Mouse (Mus musculus): ENCODE data around the gene Dhodh.
A peak's percentile ranks its signal among the peaks of the same experiment; 100 is the strongest.

Dhodh gene

GRCm38 (mm10) chr8:109584830-109585229, 23.6 kb downstream of the Dhodh start:
- no peak for DNase-seq

- no peak for DNase-seq
Measured at GRCm38 (mm10) chr8:109584293-109584692, 24.2 kb downstream of the Dhodh start.

DNA sequence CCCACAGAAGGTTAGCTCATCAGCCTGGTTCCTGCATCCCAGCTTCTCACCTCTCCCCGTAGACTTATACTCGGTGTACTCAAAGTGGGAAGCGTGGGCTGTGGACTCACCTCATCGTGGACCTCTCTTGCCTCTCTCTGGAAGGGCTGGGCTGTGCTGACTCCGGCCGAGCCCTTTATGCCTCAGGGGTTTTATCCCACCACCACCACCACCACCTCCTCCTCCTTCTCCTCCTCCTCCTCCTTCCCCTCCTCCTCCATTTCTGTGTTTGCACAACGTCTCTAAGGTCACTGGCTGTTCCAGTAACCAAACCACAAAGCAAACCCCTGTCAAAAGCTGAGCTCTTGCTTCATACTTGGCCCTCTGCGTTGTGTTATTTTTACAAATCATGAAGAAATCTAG, 29.6 kb downstream of the Dhodh start, which contains the start of gene Hp:
Gene Hp, minus strand, starts transcription at position 273 of the 402 bp plus-strand sequence.
- DNase-seq: no peak

GRCm38 (mm10) chr8:109576311-109576710, 32.2 kb downstream of the Dhodh start:
- DNase-seq: no peak

GRCm38 (mm10) chr8:109571139-109571538, 37.3 kb downstream of the Dhodh start:
- DNase-seq: no peak

DNA sequence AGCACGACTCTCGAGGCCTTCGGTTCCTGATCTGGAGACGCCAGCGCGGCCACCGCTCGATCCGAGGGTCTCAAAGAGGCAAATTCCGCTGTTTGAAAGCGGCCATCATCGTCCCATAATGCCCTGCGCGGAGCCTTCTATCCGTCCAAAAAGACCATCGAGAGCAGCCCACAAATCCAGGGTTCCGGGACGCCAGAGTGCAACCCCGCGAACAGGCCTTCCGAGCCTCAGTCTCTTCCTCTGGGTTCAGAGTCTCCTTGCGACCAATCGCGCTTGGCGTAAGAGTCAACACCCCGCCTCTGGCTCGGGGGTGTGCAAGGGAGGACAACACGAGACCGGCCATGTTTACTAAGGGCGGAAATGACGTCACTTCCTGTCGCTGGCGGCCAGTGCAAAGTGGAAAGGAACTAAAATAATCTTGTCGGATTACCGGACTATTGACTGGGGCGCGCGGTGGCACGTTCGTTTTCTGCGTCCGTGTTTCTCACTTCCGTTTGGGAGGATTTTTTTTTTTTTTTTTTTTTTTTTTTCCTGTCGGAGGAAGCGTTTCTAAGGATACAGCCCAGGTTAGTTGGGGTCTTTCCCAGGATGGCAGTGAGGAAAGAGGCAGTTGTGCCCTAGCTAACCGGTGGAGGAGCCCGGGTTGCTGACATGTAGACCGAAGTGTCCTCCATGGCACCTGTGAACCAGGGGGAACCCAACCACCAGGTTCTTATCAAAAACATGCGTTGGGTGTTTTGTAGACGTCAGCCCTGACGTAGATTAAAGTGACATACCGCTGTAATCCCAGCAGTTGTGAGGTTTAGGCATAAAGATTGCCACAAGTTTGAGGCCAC, 42.8 kb downstream of the Dhodh start, which contains the start of the genes Dhx38 and Txnl4b:
Gene Dhx38, minus strand, starts transcription at position 364 of the 836 bp plus-strand sequence.
Gene Txnl4b, plus strand, starts transcription at position 395 of the 836 bp plus-strand sequence.
- DNase-seq: peak; percentile 98

GRCm38 (mm10) chr8:109564766-109565165, 43.7 kb downstream of the Dhodh start:
- no peak for DNase-seq

- no peak for DNase-seq
Measured at GRCm38 (mm10) chr8:109563881-109564280, 44.6 kb downstream of the Dhodh start.

DNA sequence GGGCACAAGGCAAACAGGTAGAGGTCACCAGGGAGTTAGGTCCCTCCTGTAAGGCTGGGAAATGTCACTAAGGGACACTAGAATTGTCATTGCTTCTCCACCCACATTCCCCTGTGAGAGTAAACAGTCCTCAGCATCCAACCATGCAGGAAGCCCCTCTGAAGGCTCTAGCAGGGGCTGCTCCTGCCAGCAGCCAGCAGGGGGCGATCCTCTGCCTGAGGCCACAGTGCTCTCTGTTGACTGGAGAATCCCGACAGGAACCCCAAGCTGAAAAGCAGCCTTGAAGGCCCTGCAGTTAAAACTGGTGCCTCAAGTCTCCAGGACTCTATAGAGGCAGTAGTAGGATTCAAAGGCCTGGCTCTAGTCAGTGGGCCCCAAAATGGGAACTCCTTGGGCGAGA, 56.8 kb downstream of the Dhodh start:
- peak; percentile 37 for DNase-seq

DNA sequence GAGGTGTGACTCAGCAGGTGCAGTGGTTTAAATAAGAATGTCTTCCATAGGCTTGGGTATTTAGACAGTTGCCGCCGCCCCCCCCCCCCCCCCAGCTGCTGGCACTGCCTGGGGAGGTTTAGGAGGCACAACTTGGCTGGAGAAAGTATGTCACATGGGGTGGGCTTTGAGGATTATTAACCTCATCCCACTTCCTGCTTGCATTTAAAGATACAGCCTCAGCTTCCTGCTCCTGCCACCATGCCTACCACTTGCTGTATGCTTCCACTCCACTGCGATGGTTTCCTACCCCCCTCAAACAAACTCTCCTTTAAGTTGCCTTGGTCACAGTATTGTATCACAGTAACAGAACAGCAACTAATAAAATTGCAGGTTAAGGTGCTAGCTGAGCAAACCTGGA, 64.4 kb downstream of the Dhodh start:
- no peak for DNase-seq

DNA sequence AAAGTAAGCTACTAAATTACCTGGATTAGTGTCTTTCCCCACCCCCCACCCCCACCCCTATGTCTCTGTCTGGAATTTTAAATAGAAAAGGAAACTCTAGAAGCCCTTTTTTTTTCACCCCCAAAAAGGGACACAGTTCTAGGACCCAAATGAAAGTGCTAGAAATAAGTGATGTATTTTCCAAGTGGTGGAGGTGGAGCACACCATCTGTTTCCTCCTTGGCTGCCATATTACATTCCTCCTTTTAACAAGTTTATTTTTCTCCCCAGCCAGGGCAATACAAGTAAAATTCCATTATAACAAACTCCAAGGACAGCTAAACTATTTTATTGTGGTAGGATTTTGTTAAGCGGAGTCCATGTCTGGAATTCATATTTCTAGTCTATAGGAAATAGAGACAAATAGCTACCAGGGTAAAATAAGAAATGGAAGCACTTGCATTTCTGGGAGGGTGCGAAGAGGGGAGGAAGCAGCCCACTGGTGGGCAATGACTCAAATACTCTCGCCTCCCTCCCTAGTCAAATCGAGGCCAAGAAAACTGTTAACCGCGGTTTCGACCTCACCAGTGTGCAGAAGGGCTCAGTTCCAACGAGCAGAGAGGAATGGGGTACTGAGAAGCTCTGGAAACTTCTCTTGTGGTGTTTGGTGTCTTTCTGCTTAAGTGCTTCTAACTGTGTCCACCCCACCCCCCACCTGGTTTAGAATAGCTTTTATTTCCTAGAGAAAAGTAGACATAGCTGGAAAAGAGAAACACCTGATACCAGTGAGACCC, 65.5 kb downstream of the Dhodh start:
- DNase-seq: no peak

DNA sequence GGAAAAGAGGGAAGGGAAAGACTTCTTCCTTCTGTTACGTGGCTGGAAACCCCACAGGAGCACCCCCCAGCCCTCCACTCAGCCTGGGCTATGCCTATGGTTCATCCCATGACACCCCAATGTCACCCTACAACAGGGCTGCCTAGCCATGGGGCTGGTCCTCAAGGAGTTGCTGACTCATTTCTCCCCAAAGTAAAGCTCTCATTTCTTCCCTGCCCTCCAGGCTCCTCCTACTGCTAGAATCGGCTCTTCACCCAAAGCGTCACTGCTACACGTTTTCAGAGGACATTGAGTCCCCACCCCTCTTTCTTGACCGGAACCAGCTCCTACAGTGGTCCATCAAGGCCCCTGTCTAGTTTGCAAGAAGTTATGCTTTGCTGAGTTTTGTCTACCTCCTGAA, 66.3 kb downstream of the Dhodh start:
- DNase-seq: no peak
